ENCODE assay signal across 24 mouse cellular contexts in the genomic region with DNA sequence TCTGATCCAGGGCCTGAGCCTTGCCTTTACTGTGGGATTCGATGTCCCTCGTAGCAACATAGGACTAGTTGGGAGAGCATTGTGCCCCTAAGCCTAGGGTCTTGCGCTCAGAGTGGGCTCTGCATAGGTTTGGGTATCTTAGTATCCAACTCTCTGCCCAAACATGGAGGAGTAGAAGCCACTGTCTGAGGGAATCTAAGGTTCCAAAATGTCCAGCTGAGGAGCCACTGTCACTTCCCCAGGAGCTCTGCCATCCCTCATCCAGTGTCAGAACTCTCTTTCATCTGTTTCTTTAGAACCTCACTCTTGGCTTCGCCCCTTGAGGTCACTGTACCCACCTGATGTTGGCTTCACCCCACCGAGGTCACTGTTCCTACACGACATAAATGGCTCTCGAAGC. TPM values are rescaled to one million over a fixed set of nuclear protein-coding genes. Genes with fewer than 3 reads are reported as not detected.
DNase-seq lines count a peak whose midpoint lies in the region; ATAC-seq lines count a peak whose summit lies in the region.
"Had no signal": no experiment of that assay in that cellular context is flagged by ENCODE, and none has a peak within 500 bp of the region (broad histone marks: within the 10 kb centered on the region; RNA-seq: fewer than 3 reads in every experiment).

No protein-coding gene starts in this region.

- peak; percentile 13 for DNase-seq in embryo, embryonic 9.5 days (ENCODE audit: extremely low spot score)
- no peak for DNase-seq in embryo, embryonic 11 days
- peak; percentile 35 for DNase-seq in midbrain, embryonic 10.5 days (ENCODE audit: low spot score)
- peak; percentile 38 for DNase-seq in retina, embryonic 14.5 days (ENCODE audit: low spot score)
- no peak for DNase-seq in retina, postnatal 1 day
- no peak for DNase-seq in frontal cortex, adult 2 months (ENCODE audit: extremely low spot score in 1 of 2, low spot score in 1 of 2)
- DNase-seq: adrenal gland, adult 8-10 months; adrenal gland, postnatal 25 days; cerebellum, adult 18-20 months; cerebellum, adult 9-10 months; gastrocnemius, adult 2 months; gastrocnemius, postnatal 14 days; heart, adult 11 months had no signal

- no peaks in the 10 kb centered on the region for H3K36me3 ChIP-seq in midbrain, embryonic 10.5 days
- H3K36me3 ChIP-seq in midbrain, embryonic 13.5 days, result no peaks in the 10 kb centered on the region
- H3K36me3 ChIP-seq: embryonic facial prominence, embryonic 15.5 days; forebrain, embryonic 12.5 days; forebrain, embryonic 15.5 days had no signal

- no peak overlapping the region for H3K27ac ChIP-seq in midbrain, embryonic 10.5 days (replicated peaks)
- H3K27ac ChIP-seq in midbrain, embryonic 13.5 days, result no peak overlapping the region
- H3K27ac ChIP-seq: embryonic facial prominence, embryonic 15.5 days; forebrain, embryonic 12.5 days; forebrain, embryonic 15.5 days; gastrocnemius, adult 2 months; hindbrain, embryonic 14.5 days; hindbrain, postnatal 0 days had no signal

- H3K4me3 ChIP-seq in midbrain, embryonic 10.5 days, result no peak overlapping the region
- H3K4me3 ChIP-seq in midbrain, embryonic 13.5 days (replicated peaks), result no peak overlapping the region
- H3K4me3 ChIP-seq: embryonic facial prominence, embryonic 15.5 days; forebrain, embryonic 12.5 days; gastrocnemius, adult 2 months had no signal

- no peak overlapping the region for H3K9ac ChIP-seq in midbrain, embryonic 13.5 days (replicated peaks)
- H3K9ac ChIP-seq: embryonic facial prominence, embryonic 15.5 days; forebrain, embryonic 12.5 days; forebrain, embryonic 15.5 days; hindbrain, embryonic 14.5 days had no signal

- 4% methylated on average over 7 of the region's 7 CpGs for WGBS in midbrain, embryonic 10.5 days
- WGBS in midbrain, embryonic 13.5 days, result 2% methylated on average over 7 of the region's 7 CpGs

- peaks cover 100% of the 10 kb centered on the region for H3K27me3 ChIP-seq in midbrain, embryonic 10.5 days (ENCODE audit: low read depth, poor library complexity, severe bottlenecking)
- peaks cover 98% of the 10 kb centered on the region for H3K27me3 ChIP-seq in midbrain, embryonic 13.5 days

- H3K4me1 ChIP-seq in midbrain, embryonic 10.5 days, result peaks cover 28% of the 10 kb centered on the region
- peaks cover 14% of the 10 kb centered on the region for H3K4me1 ChIP-seq in midbrain, embryonic 13.5 days (replicated peaks)

- H3K9me3 ChIP-seq in midbrain, embryonic 10.5 days (replicated peaks), result no peaks in the 10 kb centered on the region
- H3K9me3 ChIP-seq in midbrain, embryonic 13.5 days, result no peaks in the 10 kb centered on the region
- H3K9me3 ChIP-seq: embryonic facial prominence, embryonic 15.5 days; forebrain, embryonic 12.5 days; forebrain, embryonic 15.5 days had no signal

- H3K4me2 ChIP-seq in midbrain, embryonic 13.5 days (replicated peaks), result no peak overlapping the region
- H3K4me2 ChIP-seq: forebrain, embryonic 12.5 days; forebrain, embryonic 15.5 days; heart, embryonic 11.5 days; hindbrain, embryonic 14.5 days had no signal

- ATAC-seq in midbrain, embryonic 13.5 days, result no peak
- ATAC-seq: activated CD4-positive, CD25-positive, alpha-beta regulatory T cell, adult 4 months; forebrain, embryonic 15.5 days; hindbrain, postnatal 0 days; inflammation-experienced regulatory T-cells, adult 6 months had no signal

RNA-seq across cellular contexts. Expression of gene Hmx1, which starts 10.2 kb away (rescaled TPM):
- 0.14 and 0.99 TPM in 2 replicates for polyA plus RNA-seq in midbrain, embryonic 10.5 days (2016; fragmentation: Nextera tagmentation; extraction: Ambion mirVana)
- polyA plus RNA-seq in midbrain, embryonic 13.5 days (2015; fragmentation: Nextera tagmentation; extraction: Ambion mirVana), result not detected in 2 replicates
- polyA plus RNA-seq in frontal cortex, adult 2 months (2012; rRNA removed), result not detected in 2 replicates
- polyA plus RNA-seq: activated CD4-positive, CD25-positive, alpha-beta regulatory T cell, adult 4 months; forebrain, embryonic 15.5 days; heart, embryonic 11.5 days; heart, embryonic 14.5 days; heart, postnatal 0 days; hindbrain, embryonic 14.5 days; hindbrain, postnatal 0 days; inflammation-experienced regulatory T-cells, adult 6 months had no signal

Comparison
In these comparisons a context has a peak if more than half of its experiments do, and no peak if none do; other contexts are left out.
1. DNase-seq: peak in embryo, embryonic 9.5 days (single experiment), midbrain, embryonic 10.5 days (single experiment) and retina, embryonic 14.5 days (single experiment); none in embryo, embryonic 11 days (single experiment), retina, postnatal 1 day (single experiment) and frontal cortex, adult 2 months (0 of 2).